Mouse (Mus musculus): ENCODE results near the gene Ndufb8. TPM values are rescaled to one million over a fixed set of nuclear protein-coding genes. Genes with fewer than 3 reads are reported as not detected.

Ndufb8 gene
- polyA plus RNA-seq, 1 experiment from 2014 or later = 395 TPM

DNA sequence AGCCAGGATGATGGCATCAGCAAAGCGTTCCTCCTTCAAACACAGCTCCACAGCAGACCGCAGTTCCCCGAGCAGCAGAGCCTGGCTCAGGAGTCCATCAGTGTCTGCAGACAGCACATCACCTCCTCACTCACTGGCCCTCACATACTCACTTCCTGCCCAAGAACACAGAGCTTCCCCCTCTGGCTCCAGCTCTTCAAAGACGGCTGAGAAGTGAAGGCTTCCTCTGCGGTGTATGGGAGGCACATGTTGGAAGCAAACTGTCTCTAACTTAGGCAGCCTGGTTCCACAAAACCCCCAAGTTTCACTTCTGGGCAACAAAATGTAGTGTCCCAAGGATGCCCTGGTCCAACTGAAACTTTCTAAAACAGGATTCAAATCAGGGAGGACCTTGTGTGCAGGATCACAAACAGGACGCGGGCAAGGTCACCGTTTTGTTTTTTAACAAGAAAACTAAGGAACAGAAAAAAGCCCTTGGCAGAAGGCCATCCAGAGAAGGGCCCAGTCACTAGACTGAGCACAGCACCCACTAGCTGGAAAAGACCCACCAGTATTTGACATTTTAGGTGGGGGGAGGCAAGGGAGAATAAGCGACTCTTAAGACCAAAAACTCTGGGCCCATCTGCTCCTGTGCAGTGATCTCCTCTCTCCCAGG, 29.6 kb downstream of the Ndufb8 start:
- Histone ChIP-seq H3K4me3 (no peak overlapping the region), H3K27ac (no peak overlapping the region), H3K4me1 (no peaks in the 10 kb centered on the region), H3K9me3 (replicated peaks) (no peaks in the 10 kb centered on the region), H3K27me3 (replicated peaks) (no peaks in the 10 kb centered on the region), H3K4me2 (no peak overlapping the region), H3K9ac (no peak overlapping the region), H3K36me3 (no peaks in the 10 kb centered on the region)
- ATAC-seq = no peak
- WGBS (ENCODE audit: insufficient replicate concordance) = 49% methylated on average over 9 of the region's 9 CpGs

DNA sequence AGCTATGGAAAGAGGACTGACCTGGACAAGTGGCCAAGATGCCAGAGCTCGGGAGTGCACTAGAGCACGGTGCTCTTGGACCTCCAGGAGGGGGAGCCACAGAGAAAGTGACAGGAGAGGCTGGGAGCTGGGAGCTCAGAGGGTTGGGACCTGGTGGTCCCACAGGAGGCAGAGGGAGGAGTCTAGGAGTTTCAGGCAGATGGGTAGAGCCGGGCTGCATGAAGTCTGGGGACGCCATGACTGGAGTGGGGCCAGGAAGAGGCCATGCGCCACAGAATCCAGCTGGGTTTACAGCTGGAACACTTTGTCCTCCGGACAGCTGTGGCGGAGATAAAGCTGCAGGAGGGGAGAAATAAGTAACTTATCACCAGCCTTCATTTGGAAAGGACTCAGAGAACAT, 36.1 kb downstream of the Ndufb8 start:
- Histone ChIP-seq H3K36me3 (no peaks in the 10 kb centered on the region), H3K9me3 (replicated peaks) (no peaks in the 10 kb centered on the region), H3K4me2 (no peak overlapping the region), H3K4me3 (no peak overlapping the region), H3K27ac (no peak overlapping the region), H3K9ac (no peak overlapping the region), H3K4me1 (no peaks in the 10 kb centered on the region), H3K27me3 (replicated peaks) (peaks cover 53% of the 10 kb centered on the region)
- WGBS (ENCODE audit: insufficient replicate concordance) = 27% methylated on average over 7 of the region's 7 CpGs
- ATAC-seq = no peak

DNA sequence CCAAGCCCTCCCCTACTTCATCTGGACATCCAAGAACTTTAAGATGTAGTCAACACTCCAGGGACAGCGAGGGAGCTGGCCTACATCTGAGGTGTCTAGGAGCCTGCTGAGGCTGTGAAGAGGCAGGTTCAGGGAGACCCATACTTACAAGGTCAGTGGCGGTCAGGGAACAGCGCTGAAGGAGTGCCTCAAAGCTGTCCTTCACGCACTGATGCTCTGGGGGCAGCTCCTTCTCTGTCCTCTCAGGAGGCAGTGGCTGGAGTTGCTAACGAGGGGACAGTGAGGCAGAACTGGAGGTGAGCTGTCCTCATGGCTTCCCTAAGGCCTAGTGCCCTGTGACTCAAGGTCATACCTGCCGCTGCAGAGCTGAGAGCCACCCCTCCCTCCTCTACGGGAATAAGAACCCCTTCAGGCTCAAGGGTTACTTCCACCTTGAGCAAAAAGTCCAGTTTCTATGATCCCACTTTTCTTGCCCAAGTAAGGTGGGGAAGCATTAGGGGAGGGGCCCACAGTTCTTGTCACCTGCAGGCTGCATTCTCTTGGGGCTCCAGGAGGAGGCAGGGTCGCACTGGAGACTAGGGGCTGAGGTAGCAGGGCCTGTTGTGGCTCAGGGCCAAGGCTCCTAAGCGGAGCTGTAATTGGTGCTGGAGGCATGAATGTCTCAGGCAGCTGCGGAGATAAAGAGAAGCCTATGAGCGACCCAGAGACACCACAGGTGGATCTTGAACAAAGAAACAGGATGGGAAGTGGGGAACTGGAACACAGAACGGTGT, 37.1 kb downstream of the Ndufb8 start:
- WGBS (ENCODE audit: insufficient replicate concordance) = 52% methylated on average over 12 of the region's 12 CpGs
- H3K4me1 ChIP-seq = no peaks in the 10 kb centered on the region
- H3K4me2 ChIP-seq = no peak overlapping the region
- H3K27ac ChIP-seq = no peak overlapping the region
- no peak for ATAC-seq
- no peaks in the 10 kb centered on the region for H3K9me3 ChIP-seq (replicated peaks)
- H3K27me3 ChIP-seq (replicated peaks) = peaks cover 62% of the 10 kb centered on the region
- no peak overlapping the region for H3K4me3 ChIP-seq
- H3K9ac ChIP-seq = no peak overlapping the region
- no peaks in the 10 kb centered on the region for H3K36me3 ChIP-seq

DNA sequence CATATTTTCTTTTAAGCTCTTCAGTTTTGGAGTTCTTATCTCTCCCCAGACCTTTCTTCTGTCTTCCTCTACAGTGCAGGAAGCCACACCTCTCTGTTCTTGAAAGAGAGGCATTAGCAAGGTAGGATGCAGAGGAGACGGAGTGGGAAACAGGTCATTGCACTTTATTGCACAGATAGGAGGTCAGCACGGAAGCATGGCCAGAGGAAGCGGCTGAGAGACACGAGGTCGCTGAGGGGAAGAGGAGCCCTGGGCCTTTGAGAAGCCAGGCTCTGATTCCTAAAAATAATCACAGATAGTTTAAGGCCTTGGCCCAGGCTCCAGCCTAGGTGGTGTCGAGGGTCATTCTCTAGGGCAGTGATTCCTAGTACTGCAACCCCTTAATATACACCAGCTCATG, 39.5 kb downstream of the Ndufb8 start:
- H3K9me3 ChIP-seq (replicated peaks) = no peaks in the 10 kb centered on the region
- no peak overlapping the region for H3K9ac ChIP-seq
- whole genome bisulfite sequencing (ENCODE audit: insufficient replicate concordance) = 35% methylated on average over 6 of the region's 6 CpGs
- no peak overlapping the region for H3K4me3 ChIP-seq
- peaks cover 86% of the 10 kb centered on the region for H3K27me3 ChIP-seq (replicated peaks)
- ATAC-seq = no peak
- H3K27ac ChIP-seq = no peak overlapping the region
- H3K4me2 ChIP-seq = no peak overlapping the region
- H3K36me3 ChIP-seq = no peaks in the 10 kb centered on the region
- H3K4me1 ChIP-seq = no peaks in the 10 kb centered on the region

DNA sequence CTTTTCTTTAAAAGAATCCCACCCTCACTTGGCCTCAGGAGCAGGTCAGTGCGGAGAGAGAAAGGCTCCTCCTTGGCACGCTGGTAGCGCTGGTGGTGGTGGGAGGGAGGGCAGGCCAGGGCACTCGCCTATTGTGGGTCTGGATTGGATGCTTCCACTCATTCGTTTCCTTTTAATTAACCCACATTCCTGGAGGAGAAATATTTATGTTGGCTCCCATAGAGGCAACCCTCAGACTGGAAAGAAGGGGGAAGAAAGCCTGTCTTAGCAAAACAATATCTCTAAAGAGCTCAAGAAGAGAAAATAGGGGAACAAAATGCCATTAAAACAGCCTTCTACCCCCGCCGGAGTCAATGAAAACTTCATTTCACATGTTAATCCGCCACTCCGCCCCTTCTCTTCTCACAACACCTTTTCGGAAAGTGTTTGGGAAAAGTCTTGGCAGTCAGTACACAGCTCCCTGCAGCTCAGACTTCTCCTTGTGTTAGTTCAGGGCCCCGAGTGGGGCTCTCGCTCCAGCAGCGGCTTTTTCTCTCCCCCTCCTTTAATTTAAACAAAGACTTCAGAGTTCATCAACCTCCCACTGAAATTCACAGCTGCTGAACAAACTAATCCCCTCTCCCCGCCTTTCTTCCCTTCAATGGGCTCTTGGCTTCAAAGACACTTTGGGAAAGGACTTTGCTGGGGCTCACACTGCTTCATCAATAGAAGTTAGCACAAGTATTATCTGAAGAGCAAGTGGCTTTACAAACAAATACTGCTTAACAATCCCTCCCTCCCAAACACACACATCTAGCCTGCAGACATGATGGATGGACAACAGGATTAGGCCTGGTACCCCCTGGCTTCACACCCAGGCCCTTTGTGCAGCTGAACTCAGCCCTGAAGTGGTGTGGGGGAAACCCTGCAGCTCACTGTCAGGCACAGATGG, 40.5 kb downstream of the Ndufb8 start:
- H3K36me3 ChIP-seq = no peaks in the 10 kb centered on the region
- no peaks in the 10 kb centered on the region for H3K9me3 ChIP-seq (replicated peaks)
- no peak overlapping the region for H3K27ac ChIP-seq
- no peak for ATAC-seq
- H3K4me3 ChIP-seq = no peak overlapping the region
- H3K4me2 ChIP-seq = no peak overlapping the region
- H3K9ac ChIP-seq = no peak overlapping the region
- WGBS (ENCODE audit: insufficient replicate concordance) = 19% methylated on average over 14 of the region's 14 CpGs
- no peaks in the 10 kb centered on the region for H3K4me1 ChIP-seq
- H3K27me3 ChIP-seq (replicated peaks) = peaks cover 96% of the 10 kb centered on the region

DNA sequence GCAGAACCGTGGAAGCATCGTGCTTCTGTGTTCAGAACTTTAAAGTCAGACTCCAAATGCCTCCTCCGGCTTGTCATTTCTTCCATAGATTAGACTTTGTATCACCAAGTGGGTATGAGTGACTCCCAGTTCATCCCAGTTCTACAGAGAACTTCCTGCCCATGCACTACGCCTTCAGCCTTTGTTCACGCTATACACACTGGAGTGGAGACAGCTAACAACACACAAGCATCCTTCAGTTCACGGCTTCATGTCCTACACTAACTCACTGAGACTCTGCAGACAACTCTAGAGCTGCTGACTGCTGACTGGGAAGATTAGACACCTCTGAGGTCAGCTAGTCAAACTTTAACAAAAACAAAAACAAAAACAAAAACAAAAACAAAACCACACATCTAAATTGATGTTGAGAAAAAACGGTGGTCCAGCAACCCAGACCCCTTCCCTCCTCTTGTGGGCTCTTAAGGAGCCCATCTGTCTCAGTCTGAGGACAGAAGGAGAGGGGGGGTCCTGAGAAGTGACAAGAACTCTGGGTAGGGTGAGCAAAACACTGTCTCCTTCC, 41.2 kb downstream of the Ndufb8 start:
- H3K4me1 ChIP-seq = no peaks in the 10 kb centered on the region
- no peaks in the 10 kb centered on the region for H3K36me3 ChIP-seq
- no peaks in the 10 kb centered on the region for H3K9me3 ChIP-seq (replicated peaks)
- peaks cover 100% of the 10 kb centered on the region for H3K27me3 ChIP-seq (replicated peaks)
- no peak overlapping the region for H3K9ac ChIP-seq
- WGBS (ENCODE audit: insufficient replicate concordance) = 21% methylated on average over 7 of the region's 7 CpGs
- no peak for ATAC-seq
- no peak overlapping the region for H3K4me3 ChIP-seq
- H3K27ac ChIP-seq = no peak overlapping the region
- no peak overlapping the region for H3K4me2 ChIP-seq

DNA sequence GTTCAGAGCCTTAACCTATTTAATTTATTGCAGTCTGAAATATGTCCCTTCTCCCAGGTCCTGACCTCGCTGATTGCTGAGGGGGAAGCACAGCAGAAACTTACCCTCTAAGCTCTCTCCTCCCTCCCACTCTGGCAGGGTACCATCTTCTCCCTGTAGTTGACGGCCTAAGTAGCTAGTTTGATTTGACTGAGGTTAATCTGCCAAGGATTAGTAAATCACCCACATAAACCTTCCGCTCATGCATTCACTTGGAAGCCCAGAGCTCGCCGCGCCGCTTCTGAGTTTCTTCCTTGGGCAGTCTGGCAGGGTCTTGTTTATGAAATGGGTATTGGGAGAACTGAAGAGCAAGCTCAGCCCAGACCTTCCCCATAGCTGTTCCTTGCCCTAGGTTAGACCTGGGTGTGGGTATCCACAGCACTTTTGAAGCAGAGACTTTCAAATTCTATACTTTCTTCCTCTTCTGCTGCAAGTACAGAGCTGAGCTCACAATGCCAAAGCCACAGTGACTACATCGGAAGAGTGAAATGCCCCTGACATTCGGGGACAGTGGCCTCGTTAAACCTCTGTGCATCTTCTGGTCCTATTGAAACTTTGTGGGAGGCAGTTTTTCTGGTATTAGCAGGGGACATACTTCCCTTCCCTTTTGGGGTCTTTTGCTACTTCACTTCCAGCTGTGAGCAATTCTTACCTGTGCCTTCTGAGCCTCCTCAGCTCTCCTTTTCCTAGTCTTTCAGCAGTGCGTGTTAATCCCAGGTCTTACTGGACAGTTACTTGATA, 42.0 kb downstream of the Ndufb8 start:
- no peak overlapping the region for H3K9ac ChIP-seq
- peaks cover 98% of the 10 kb centered on the region for H3K27me3 ChIP-seq (replicated peaks)
- WGBS (ENCODE audit: insufficient replicate concordance) = 22% methylated on average over 11 of the region's 11 CpGs
- no peak overlapping the region for H3K27ac ChIP-seq
- H3K4me1 ChIP-seq = no peaks in the 10 kb centered on the region
- no peak overlapping the region for H3K4me2 ChIP-seq
- H3K36me3 ChIP-seq = no peaks in the 10 kb centered on the region
- H3K4me3 ChIP-seq = no peak overlapping the region
- ATAC-seq = no peak
- H3K9me3 ChIP-seq (replicated peaks) = no peaks in the 10 kb centered on the region

DNA sequence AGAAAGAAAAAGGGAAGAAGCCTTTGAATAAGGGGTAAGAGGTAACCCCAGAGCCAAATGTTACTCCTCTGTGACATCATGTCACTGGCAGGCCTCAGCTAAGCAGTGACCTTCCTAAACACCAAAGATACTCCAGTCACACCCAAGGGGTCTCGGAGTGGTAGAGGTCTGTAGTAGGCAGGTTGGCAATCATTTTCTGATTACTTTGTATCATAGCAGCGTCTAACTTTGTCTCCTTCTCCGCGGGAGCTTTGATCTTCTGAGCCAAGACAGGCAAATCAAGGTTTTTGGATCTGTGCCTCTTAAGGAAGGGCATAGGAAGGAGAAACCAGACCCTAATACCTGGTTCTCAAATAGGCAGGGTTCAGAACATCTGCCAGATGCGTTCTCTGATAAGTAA, 42.6 kb downstream of the Ndufb8 start:
- Histone ChIP-seq H3K4me2 (no peak overlapping the region), H3K9ac (no peak overlapping the region), H3K4me3 (no peak overlapping the region), H3K4me1 (no peaks in the 10 kb centered on the region), H3K27ac (no peak overlapping the region), H3K9me3 (replicated peaks) (no peaks in the 10 kb centered on the region), H3K36me3 (no peaks in the 10 kb centered on the region), H3K27me3 (replicated peaks) (peaks cover 94% of the 10 kb centered on the region)
- WGBS (ENCODE audit: insufficient replicate concordance) = 23% methylated on average over 5 of the region's 5 CpGs
- ATAC-seq = no peak

DNA sequence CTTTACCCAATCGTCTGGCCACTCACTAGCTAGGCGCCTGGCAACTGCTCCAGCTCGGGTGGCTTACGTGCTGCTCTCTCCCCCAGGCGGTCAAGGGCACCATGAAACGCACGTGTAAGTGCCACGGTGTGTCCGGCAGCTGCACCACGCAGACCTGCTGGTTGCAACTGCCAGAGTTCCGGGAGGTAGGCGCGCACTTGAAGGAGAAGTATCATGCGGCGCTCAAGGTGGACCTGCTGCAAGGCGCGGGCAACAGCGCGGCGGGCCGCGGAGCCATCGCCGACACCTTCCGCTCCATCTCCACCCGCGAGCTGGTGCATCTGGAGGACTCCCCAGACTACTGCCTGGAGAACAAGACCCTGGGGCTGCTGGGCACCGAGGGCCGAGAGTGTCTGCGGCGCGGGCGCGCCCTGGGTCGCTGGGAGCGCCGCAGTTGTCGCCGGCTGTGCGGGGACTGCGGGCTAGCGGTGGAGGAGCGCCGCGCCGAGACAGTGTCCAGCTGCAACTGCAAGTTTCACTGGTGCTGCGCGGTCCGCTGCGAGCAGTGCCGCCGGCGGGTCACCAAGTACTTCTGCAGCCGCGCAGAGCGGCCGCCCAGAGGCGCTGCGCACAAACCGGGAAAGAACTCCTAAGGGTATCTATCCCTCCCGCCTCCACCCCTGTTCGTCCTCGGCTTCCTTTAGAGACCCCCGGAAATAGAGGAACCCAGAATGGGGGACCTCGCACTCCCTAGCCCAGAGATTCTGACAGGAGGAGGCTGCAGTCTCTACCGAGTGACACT, 43.6 kb downstream of the Ndufb8 start:
- H3K36me3 ChIP-seq = no peaks in the 10 kb centered on the region
- no peak overlapping the region for H3K9ac ChIP-seq
- peak overlapping the region; percentile 37 for H3K4me3 ChIP-seq
- no peak for ATAC-seq
- 1% methylated on average over 66 of the region's 66 CpGs for WGBS (ENCODE audit: insufficient replicate concordance)
- peaks cover 94% of the 10 kb centered on the region for H3K27me3 ChIP-seq (replicated peaks)
- peak overlapping the region; percentile 64 for H3K4me2 ChIP-seq
- H3K27ac ChIP-seq = no peak overlapping the region
- H3K4me1 ChIP-seq = no peaks in the 10 kb centered on the region
- H3K9me3 ChIP-seq (replicated peaks) = no peaks in the 10 kb centered on the region

DNA sequence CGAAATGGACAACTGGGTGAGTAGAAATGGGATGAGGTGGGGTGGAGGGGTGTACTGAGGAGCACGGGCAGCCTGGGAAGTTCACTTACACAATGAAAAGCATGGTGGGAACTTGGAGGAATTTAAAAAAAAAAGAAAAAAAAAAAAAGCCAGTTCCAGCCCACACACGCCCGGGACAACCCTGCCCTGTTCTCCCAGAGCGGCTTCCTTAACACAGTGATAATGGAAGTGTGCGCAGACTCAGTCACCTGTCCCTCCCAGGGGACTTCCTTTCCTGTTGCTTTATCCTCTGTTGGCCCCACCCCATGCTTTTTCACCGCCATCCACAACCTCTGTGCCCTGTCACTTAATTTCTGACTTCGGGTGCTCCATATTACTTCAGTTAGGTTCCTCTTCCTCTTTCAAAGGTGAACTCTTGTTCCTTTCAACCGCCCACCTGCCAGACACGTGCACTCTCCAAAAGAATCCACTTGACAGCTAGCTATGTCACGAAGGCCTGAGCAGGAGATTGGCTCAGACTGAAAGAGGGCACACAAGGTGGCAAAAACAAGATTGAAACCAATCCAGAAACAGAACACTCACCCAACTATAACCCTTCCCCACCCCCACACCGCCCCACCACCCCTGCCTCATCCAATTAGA, 44.6 kb downstream of the Ndufb8 start:
- Histone ChIP-seq H3K9ac (no peak overlapping the region), H3K4me1 (no peaks in the 10 kb centered on the region), H3K4me3 (no peak overlapping the region), H3K36me3 (no peaks in the 10 kb centered on the region), H3K9me3 (replicated peaks) (no peaks in the 10 kb centered on the region), H3K27me3 (replicated peaks) (peaks cover 93% of the 10 kb centered on the region), H3K27ac (no peak overlapping the region), H3K4me2 (no peak overlapping the region)
- ATAC-seq = no peak
- WGBS (ENCODE audit: insufficient replicate concordance) = 4% methylated on average over 12 of the region's 12 CpGs

Measured in liver, embryonic 12.5 days (tissue).